Mouse (Mus musculus) testis, postnatal 10 days (tissue): ENCODE measurements at regions not wholly inside any gene's neighbourhood (a gene's known extent, or its start where the extent isn't known, plus 50 kb on each side); places are given as distances from the start of the nearest gene placed in this dataset.

Source experiments
- DNase-seq: peaks from one replicate; pipeline ENCODE4 v3.0.0; 2021; ENCODE audit warnings: low spot score

- no peak for DNase-seq
Measured at GRCm38 (mm10) chr3:66518289-66518688, 221.7 kb upstream of the Veph1 start.

GRCm38 (mm10) chr3:66515773-66516406 is 219.3 kb upstream of the Veph1 start:
- no peak for DNase-seq

DNA sequence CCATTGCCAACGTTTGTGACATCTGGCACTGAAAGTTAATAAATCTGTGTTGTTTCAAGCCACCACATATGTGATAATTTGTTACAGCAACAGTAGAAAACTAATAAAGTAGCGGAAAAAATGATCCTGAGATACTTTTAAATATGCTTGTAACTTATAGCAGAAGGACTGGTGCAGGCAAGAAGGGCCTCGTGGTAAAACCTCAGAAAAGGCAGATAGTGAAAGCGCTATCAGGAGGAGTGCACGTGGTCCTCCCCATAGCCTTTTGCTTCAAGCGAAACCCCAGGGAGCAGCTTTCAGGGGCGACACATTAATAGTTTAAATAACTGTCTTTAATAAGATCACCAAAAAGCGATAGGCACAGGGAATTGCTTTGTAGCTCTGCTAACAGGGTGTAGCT is 217.9 kb upstream of the Veph1 start:
- DNase-seq, result no peak

DNA sequence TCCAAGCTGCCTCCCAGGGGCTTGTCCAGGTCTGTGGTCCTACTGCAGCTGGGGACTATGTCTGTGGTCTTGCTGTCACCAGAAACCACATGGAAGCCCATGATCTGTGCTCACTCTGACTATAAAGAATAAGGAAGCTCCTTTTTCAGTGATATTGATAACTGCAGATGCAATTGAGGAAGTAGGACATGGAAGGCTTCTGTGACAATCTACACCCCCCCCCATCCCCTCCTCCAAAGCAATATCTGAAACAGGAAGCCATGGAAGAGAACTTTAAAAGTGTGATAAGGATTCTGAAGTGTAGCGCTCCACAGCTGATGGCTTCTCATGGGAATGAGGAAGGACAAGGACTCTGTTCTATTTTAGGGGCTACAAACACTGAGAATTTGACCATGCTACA is 215.8 kb upstream of the Veph1 start:
- no peak for DNase-seq

- DNase-seq, result no peak
Measured at GRCm38 (mm10) chr3:66510455-66510854, 213.8 kb upstream of the Veph1 start.

- no peak for DNase-seq
Measured at GRCm38 (mm10) chr3:66506125-66506524, 209.5 kb upstream of the Veph1 start.

DNA sequence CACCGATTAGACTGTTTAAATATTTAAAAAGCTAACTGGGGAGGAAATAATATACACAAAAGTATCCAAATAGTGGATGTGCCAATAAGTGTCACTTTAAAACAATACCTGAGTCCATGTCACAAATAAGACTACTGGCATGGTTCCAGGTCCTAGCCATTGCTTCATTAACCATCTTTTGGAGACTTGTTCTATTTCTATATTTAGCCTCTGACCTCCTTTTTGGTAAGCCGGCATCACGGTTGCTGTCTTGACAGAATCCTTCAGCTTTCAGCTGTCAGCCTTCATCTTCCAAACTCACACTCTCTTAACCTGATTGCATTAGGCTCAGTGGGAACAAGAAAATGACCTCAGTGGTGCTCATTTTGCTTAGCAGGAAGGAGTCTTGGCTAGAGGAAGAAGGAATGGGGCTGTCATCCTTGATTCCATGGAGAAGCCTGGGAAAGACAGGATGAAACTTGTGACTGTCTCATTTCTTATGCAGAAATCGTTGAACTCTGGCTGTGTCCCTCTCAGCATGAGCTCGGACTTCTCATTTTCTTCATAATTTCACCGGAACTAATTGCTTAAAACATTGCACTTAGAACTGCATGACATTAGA is 208.9 kb upstream of the Veph1 start:
- DNase-seq, result no peak

GRCm38 (mm10) chr3:66504717-66505116 is 208.1 kb upstream of the Veph1 start:
- no peak for DNase-seq

DNA sequence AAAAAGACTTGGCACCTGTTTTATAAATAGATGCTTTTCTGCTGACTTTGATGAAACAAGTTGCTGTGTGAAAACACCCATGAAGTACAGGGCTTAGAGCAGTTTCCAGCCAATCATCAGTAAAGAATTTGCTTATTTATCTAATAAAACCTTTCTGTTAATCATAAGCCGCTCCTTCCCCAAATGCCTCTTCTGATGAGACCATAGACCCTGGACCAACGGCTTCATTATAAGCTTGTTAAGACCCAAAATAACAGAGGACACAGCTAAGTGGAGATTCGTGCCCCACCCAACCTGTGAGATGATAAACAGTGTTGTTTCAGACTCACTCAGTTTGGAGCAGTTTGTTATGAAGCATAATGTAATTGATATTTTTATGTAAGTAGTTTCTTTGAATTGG is 207.0 kb upstream of the Veph1 start:
- DNase-seq, result no peak

DNA sequence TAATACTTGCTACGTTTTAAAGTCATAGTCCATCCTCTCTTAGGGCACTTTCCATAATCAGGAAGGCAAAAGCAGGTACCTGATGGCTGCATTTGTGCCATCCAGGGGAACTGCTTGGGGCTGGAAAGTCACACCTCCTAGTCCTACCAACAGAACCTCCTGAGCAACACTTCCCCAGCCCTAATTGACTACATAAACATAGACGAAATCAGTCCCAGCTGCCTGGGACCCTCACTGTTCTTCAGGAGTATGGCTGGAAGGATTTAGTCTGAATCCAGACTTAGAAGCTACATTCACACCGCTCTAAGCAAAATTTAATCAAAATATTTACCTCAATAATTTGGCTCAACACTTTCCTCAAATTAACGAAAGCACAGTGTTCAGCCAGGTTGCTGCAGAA is 205.2 kb upstream of the Veph1 start:
- no peak for DNase-seq

DNA sequence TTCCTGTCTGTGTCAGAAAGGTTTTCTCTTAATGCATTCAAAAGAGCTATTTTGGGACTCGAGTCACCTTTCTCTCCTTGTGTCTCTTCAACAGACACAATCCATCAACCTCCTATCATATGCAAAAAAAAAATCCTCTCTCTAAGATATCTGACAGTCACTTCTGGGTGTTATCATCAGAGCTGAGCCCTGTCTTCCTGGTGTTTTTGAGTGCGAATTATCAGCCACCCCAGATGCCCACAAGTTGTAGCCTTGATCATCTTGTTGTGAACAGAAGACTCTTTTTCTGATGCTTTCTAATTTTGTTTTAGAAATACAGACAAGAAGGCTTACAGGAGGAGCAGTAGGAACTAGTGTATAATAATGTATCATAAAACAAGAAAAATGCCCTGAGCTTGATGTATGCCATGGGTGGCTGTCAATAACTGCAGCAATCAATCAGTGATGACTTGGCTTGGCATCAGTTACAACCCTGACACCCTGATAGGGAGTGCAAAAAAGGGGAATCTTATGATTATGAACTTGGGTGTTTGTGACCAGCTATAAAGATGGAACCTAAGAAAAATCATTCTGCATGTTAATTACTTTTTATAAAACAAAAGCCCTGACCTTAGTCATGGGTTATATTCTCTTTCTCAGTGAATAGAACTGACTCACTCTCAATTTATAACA is 197.9 kb upstream of the Veph1 start:
- no peak for DNase-seq

GRCm38 (mm10) chr3:66490696-66491357 is 194.2 kb upstream of the Veph1 start:
- no peak for DNase-seq

GRCm38 (mm10) chr3:66488724-66489123 is 192.1 kb upstream of the Veph1 start:
- DNase-seq, result no peak

DNA sequence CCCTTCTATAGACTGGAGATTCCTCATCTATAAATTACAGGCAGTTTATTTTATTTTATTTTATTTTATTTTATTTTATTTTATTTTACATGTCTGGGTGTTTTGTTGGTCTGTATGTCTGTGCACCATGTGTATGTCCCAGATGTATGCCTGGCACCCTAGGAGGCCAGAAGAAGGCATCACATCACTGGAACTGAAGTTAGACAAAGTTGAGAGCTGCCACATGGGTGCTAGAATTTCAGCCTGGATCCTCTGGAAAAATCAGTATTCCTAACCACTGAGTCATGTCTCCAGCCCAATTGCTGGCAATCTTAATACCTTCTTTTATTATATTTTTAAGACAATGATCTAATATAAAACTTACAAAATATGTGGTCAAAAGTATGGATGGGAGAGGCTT is 190.0 kb upstream of the Veph1 start:
- DNase-seq, result no peak

GRCm38 (mm10) chr3:66486184-66486583 is 189.5 kb upstream of the Veph1 start:
- DNase-seq, result no peak

DNA sequence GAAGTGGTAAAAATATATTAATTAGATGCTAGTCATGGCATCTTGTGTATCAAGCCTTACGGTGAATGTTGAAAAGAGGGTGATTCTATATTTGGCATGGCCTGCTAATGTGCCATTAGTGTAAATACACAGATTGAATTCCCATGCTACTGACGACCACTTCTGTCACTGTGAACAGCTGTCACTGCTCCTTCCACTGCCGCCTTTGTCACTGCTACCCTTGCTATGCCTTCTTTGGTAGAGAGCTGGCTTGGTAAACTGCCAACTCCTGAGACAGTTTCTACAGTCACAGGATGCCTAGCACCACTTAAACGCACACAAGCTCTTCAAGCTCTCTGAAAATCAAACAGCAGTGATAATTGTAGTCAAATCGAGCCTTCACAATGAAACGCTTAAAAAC is 184.1 kb upstream of the Veph1 start:
- no peak for DNase-seq

- DNase-seq, result no peak
Measured at GRCm38 (mm10) chr3:66479266-66479665, 182.6 kb upstream of the Veph1 start.

DNA sequence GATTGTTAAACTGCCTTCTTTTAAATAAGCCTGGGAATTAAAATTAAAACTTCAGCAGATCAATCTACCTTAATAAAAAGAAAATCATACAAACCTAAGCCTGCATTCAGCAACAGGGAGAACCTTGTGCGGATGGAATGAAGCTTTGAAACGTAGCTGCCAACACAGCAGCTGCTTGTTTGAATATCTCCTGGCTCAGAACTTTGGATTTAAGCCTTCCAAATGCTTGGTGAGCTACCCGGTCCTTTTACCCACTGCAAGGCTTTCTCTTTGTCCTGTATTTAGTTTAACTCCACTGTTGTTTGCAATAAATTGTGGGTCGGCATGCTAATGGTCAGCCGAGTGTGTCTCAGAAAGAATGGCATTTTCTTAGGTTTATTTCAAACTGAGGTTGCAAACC is 169.7 kb upstream of the Veph1 start:
- DNase-seq, result no peak

GRCm38 (mm10) chr3:66465371-66465770 is 168.7 kb upstream of the Veph1 start:
- no peak for DNase-seq

- DNase-seq, result no peak
Measured at GRCm38 (mm10) chr3:66462341-66462740, 165.7 kb upstream of the Veph1 start.

- no peak for DNase-seq
Measured at GRCm38 (mm10) chr3:66446274-66447159, 149.9 kb upstream of the Veph1 start.

DNA sequence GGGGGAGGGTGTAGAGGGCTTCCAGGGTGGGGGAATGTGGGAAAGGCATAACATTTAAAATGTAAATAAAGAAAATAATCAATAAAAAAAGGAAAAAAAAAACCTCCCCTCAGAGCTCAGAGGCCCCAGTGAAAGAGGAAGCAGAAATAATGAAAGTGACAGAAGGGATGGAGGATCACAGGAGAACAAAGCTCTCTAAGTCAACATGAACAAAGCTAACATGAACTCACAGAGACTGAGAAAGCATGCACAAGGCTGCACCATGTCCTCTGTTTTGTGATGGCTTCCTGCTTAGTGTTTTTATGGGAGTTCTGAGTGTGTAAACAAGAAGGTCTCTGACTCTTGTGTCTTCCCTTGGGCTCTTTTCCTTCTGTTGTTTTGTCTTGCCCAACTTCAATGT is 136.6 kb upstream of the Veph1 start:
- no peak for DNase-seq
